Mouse (Mus musculus) right cerebral cortex, postnatal 4 days (tissue): ENCODE measurements at regions not wholly inside any gene's neighbourhood (a gene's known extent, or its start where the extent isn't known, plus 50 kb on each side); places are given as distances from the start of the nearest gene placed in this dataset.
A peak's percentile ranks its signal among the peaks of the same experiment; 100 is the strongest.

Source experiments
- DNase-seq: peaks from one replicate; pipeline ENCODE4 v3.0.0-alpha.2; 2022

DNA sequence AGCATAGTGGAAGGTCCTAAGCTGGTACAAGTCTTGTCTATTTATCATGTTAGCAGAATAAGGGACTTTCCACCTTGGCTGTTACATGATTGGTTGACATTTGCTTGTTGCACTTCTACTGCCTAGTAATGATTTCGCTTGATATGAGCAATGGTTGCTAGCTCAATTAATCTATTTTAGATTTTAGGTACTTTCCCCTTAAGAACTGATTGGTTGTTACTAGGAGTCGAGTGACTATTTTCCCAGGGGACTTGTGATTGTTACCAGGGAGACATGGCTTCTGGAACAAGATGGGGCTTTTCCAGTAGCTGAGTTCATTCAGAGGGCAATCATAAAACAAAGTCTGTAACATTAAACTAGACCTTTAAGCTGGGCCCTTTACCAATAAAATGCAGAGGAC, 100.9 kb downstream of the Nup35 start:
- no peak for DNase-seq

GRCm38 (mm10) chr2:80724085-80724484, 107.0 kb downstream of the Nup35 start:
- no peak for DNase-seq

GRCm38 (mm10) chr2:80731324-80731723, 114.3 kb downstream of the Nup35 start:
- no peak for DNase-seq

DNA sequence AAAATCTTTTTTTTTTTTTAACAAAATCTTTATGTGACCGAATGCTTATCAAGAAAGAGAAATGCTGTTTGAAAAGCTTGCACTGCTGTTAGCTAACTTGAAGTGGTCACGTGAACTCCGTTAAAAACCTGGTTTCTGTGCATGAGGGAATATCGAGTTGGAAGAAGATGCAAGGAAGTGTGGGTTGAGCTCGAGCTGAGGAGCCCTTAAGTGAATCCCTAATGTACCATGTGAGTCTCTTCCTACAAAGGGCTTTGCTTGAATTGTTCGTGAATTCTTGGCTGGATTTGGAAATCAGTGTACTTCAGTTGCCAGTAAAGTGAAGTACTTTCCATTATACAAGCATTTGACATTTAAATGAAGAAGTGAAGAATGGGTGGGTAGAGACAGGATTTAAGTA, 129.7 kb downstream of the Nup35 start:
- DNase-seq = no peak

GRCm38 (mm10) chr2:80762013-80762612, 145.1 kb downstream of the Nup35 start:
- DNase-seq = peak; percentile 51

- DNase-seq = no peak
These were observed 154.1 kb downstream of the Nup35 start for GRCm38 (mm10) chr2:80771176-80771575.

DNA sequence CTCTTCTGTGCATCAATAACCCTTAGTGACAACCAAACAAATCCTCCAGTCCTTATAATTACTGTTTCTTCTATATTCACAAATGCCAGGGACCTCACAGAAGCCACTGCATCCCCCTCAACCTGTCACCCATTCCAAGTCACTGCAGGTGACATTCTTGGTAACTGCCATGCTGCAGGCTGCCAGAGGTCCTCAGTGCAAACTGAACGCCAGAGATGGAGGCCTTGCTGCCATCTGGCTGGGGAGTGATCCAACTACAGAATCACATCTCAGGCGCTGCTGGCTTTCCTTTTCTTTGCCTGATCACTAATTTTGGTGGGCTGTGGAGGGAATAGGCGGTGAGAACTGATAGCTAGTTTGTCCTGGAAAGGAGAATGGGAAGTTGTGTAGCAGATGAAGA, 155.4 kb downstream of the Nup35 start:
- no peak for DNase-seq

- no peak for DNase-seq
These were observed 169.3 kb downstream of the Nup35 start for GRCm38 (mm10) chr2:80786370-80786769.

DNA sequence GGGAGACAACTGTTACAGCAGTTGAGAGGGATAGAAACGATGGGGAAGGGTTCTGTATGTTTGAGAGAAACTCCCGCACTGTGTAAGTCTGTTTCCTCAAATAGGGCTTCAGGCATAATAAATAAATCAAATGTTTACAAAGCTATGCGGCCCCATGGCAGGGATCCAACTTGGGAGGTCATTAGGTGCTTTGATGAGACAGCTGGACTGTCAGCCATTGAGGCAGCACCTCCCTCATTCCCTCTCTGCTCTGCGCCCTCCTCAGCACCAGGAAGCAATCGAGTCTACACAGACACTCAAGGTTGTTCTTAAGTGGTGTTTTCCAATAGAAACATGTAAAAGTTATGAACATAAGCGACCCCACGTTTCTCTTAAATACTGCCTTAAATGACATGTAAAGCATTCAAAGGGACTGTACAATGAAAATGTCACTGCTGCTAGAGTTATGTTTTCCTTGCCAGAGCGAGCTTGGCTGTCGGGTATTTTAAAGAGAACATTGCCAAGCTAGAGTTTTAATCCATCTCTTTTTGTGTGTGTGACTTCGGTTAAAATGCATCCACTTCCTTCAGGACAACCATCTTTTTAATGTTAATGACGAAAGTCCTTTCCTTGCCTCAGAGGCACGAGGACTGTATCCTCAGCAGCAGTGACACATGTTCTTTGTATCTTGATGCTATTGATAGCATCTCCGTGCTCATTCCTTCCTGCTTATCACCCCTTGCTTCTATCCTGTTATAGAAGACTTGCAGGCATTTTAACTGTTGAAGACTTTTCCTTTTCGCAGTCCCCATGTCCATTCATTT, 176.5 kb downstream of the Nup35 start:
- DNase-seq = peak; percentile 8

- DNase-seq = no peak
These were observed 177.1 kb downstream of the Nup35 start for GRCm38 (mm10) chr2:80794148-80794507.

DNA sequence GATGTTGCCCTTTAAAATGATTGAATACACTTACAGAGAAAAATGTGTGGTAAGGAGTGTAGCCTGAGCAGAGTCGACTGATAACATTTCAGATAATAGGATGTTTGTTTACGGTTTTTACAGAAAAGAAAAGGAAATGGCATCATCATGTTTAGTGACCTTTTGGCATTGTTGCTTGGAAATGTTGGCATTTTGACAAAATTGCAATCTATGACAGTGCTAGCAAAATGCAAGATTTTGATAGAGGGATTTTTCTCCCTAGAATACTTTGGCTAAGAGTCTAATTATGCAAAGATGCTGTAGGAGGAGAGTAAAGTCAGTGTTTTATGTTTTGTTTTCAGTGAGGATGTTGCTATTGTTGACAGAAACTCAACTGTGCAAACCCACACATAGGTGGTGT, 202.2 kb downstream of the Nup35 start:
- DNase-seq = no peak

GRCm38 (mm10) chr2:80851056-80851455, 234.0 kb downstream of the Nup35 start:
- DNase-seq = no peak

GRCm38 (mm10) chr2:80855214-80855613, 238.2 kb downstream of the Nup35 start:
- DNase-seq = no peak

DNA sequence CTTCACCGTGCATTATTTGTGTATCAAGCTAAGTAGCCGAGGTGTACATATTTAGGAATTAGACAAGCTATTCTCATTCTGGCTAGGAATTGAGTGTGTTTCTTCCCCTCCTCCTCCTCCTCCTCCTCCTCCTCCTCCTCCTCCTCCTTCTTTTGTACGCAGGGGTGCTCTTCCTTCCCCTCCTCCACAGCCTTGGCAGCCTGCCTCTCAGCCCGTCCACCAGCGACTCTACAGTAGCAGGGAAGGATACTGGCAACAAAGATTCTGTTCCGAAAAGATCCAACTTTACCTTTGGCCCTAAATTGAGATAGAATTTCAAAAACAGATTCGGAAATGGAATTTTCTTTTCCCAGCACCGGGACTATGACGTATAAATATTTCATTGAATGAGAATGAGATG, 253.0 kb downstream of the Nup35 start:
- no peak for DNase-seq

DNA sequence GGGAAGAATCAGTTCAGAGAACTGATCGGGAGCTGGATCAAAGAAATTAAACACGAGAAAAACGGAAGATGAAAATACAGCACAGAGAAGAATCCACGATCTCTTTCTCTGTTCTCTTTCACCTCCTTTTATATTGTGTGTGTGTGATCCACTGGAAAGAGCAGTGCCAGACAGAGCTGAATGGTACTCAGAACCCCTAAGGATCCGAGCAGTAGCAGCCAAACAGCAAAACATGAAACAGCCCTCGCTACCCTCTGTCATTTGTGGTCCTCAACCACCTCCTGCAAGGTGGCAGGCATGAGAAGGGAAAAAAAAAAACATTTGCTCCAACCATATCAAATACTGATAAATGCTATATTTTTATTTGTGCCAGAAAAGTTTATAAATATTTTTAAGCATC, 253.4 kb downstream of the Nup35 start:
- DNase-seq = no peak

DNA sequence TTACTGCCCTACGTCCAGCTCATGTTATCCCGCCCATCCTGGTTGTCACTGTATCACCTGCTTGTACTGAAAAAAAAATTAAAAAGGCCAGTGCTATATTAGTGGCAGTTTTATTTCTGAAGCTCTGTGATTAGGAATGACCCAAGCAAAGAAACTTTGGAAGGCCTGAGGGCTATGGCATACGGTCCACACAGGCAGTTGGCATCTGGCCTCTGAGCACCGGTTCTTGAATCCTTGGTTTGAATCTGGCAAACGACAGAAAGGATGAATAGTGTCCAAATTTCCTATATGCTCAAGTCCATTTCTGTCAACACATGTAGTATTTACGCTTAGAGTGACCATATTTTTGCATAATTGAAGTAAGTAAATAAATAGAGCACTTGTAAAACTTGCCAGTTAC, 254.3 kb downstream of the Nup35 start:
- no peak for DNase-seq

DNA sequence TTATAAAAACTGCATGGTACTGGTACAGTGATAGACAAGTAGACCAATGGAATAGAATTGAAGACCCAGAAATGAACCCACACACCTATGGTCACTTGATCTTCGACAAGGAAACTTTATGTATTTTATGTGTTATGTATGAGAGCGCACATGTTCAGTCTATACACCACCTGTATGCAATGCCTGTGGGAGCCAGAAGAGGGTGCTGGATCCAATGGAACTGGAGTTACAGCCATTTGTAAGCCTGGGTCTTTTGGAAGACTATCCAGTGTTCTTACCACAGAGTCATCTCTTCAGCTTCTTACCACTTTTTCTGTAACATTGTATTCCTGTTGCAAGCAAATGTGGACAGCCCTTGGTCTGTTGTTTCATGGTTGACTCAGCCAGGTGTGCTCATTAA, 261.4 kb downstream of the Nup35 start:
- no peak for DNase-seq

DNA sequence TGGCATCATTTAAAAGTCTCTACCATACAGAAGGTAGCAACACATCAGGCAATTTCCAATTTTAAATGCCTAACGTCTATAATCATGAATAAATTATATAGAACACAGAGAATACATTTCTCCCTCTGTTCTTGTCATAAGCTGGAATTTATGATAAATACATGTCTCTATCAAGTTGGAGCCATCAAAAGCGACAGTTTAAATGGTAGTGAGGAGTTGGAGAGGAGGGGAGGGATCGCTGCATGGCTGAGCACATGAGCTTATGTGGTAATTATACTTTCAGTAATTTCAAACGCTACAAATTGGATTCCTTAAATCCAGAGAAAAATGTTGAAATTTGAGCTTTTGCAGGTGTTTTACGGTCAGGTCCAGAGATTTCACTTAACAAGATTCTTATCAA, 267.2 kb downstream of the Nup35 start:
- no peak for DNase-seq

DNA sequence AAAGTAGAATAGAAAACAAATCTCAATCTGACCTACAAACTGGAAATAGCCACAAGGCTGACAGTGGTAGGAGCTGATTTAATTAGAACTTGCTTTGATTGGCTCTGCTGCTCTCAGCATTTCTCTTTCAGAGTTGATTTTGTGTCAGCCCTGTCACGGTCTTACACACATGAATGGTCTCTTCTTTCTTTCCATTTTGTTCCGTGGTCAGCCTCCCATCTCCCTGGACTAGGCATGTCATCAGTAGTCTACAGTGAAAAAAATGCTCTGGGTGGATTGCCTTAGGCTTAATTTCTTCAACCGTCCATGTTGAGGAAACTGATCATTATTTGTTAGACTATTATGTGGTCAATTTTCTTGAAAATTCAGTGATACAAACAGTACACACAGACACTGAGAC, 285.0 kb downstream of the Nup35 start:
- DNase-seq = no peak

DNA sequence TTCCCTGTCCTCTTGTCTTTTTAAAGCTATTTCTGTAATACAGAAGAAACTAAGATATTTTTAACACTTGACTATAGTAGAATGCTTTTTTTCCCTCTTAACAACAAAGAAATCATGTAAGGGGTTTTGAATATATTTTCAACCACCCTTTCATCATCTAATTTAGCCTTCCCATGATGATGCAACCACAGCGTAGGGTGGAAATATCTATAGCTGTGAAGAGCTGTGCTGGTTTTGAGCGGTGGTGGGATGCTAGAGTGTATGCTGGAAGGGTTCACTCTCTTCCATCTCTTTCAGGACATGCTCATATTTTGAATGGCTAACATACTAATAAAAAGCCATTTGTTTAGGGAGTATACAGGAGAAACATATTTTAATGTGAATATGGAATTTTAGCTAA, 296.4 kb downstream of the Nup35 start:
- DNase-seq = no peak

DNA sequence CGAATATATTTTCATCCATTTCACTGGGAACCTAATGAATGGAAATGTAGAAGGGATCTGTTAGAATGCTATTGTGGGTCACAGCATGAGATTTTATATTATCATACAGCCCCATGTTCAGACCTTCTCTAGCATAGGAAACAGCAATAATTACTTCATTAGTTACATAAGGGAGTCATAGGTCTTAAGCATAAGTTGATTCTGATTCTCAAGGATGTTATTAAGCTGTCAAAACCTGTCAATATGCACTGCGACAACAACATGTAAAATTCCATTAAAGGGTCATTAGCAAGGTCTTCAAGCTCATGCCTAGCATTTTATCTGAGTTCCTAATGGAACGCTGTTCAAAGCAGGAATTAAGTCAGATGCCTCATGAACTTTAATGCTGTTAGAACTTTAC, 328.5 kb downstream of the Nup35 start:
- DNase-seq = no peak

GRCm38 (mm10) chr2:80966766-80967165, 349.7 kb downstream of the Nup35 start:
- DNase-seq = no peak

GRCm38 (mm10) chr2:80967260-80967659, 350.2 kb downstream of the Nup35 start:
- no peak for DNase-seq

DNA sequence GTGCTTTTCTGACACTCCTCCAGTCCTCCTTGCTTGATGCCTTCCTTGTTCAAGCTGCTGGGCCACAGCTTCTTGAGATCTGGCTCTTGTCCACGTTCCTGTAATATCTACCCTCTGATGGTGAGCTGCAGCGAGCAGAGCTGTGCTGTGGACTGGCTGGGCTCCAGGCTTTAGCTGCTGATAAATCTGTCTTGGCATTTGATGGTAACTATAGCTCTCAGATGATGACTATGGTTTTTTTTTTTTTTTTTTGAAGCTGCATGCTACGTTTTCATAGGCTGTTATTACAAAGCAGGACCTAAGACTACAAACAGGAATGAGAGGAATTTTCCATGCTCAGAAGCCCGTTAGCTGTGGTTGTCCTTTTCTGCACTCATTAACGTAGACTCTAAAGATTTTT, 352.3 kb downstream of the Nup35 start:
- peak; percentile 23 for DNase-seq

GRCm38 (mm10) chr2:80973217-80973616, 356.2 kb downstream of the Nup35 start:
- no peak for DNase-seq
